Mouse (Mus musculus) liver, embryonic 15.5 days (tissue): ENCODE measurements around the gene Plpp1. TPM values are rescaled to one million over a fixed set of nuclear protein-coding genes. Genes with fewer than 3 reads are reported as not detected.

Experiments used
- ATAC-seq: fragments of 200-750 bp; cut with Nextera tagmentation; 2 replicates; pipeline ENCODE4 v1.8.0; 2017; ENCODE audit warnings: moderate number of reproducible peaks, mild to moderate bottlenecking, moderate library complexity; ENCODE audit not compliant: insufficient read depth
- H3K27ac ChIP-seq: fragments of 300-500 bp; sonication (generic); replicated peaks from 2 replicates; pipeline ENCODE4 v1.5.1; 2015; ENCODE audit warnings: mild to moderate bottlenecking, inconsistent platforms
- H3K27me3 ChIP-seq: fragments of 300-500 bp; sonication (generic); 2 replicates; pipeline ENCODE4 v1.6.1; 2015; ENCODE audit warnings: mild to moderate bottlenecking, inconsistent platforms
- H3K36me3 ChIP-seq: fragments of 300-500 bp; sonication (generic); replicated peaks from 2 replicates; pipeline ENCODE4 v1.6.1; 2015; ENCODE audit warnings: moderate library complexity, mild to moderate bottlenecking, inconsistent platforms
- H3K4me1 ChIP-seq: fragments of 300-500 bp; sonication (generic); replicated peaks from 2 replicates; pipeline ENCODE4 v1.6.1; 2015; ENCODE audit warnings: inconsistent platforms
- H3K4me2 ChIP-seq: fragments of 300-500 bp; sonication (generic); 2 replicates; pipeline ENCODE4 v1.6.1; 2015; ENCODE audit warnings: moderate library complexity, mild to moderate bottlenecking, inconsistent platforms
- H3K4me3 ChIP-seq: fragments of 300-500 bp; sonication (generic); replicated peaks from 2 replicates; pipeline ENCODE4 v1.5.1; 2015; ENCODE audit warnings: mild to moderate bottlenecking, inconsistent platforms
- H3K9ac ChIP-seq: fragments of 300-500 bp; sonication (generic); 2 replicates; pipeline ENCODE4 v1.6.1; 2015; ENCODE audit warnings: moderate library complexity, mild to moderate bottlenecking, inconsistent platforms
- H3K9me3 ChIP-seq: fragments of 300-500 bp; sonication (generic); replicated peaks from 2 replicates; pipeline ENCODE4 v1.6.1; 2016; ENCODE audit warnings: inconsistent platforms
- WGBS: fragments of 180-500 bp; shearing (Covaris S2); methylation state at CpG from one replicate; pipeline ENCODE4 v1.1.7; 2015; ENCODE audit warnings: mixed read lengths; ENCODE audit not compliant: insufficient replicate concordance; 5-methylcytosine and 5-hydroxymethylcytosine counted together
- polyA plus RNA-seq: library from polyadenylated mRNA; unstranded; fragments of >200 nt; fragmentation: Nextera tagmentation; extraction: Ambion mirVana; gene quantifications from 2 replicates; pipeline ENCODE4 v1.2.1, GENCODE M21; 2015

The Plpp1 gene
- polyA plus RNA-seq, 1 experiment from 2014 or later: 42.1 TPM

DNA sequence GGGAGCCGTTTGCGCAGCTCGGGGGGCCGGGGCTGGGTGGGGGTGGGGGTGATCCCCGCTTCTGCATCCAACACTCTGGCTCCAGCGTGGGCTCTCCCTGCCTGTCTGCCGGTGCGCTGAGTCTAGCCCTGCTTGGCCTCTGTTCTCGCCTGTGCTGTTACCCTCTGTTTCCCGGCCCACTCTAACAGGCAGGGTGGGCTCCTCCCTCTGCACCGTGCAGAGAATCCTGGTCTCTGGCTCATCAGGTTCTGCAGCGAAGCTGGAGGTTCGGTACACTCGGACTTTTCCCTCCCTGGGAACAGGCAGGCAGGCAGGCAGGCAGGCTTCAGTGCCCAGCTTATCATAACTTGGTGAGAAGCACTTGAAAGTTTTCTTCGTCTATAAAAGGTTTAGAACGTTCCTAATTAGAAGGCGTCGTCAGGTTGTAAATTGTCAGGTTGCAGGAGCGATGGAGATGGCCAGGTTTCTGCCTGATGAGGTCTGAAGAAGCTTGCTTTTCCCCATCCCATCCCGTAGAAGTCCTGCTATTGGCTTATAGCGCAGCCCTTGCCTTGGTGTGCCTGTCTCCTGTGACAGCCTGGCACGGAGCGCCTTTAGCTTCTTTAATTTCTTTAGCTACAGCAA, 901 bp downstream of the Plpp1 start:
- peak overlapping the region; percentile 90 for H3K4me2 ChIP-seq
- H3K4me1 ChIP-seq: peaks cover 42% of the 10 kb centered on the region
- 1% methylated on average over 23 of the region's 23 CpGs for WGBS
- H3K36me3 ChIP-seq: peaks cover 15% of the 10 kb centered on the region
- H3K9me3 ChIP-seq: no peaks in the 10 kb centered on the region
- peak overlapping the region; percentile 93 for H3K9ac ChIP-seq
- H3K27ac ChIP-seq: peak overlapping the region; percentile 96
- ATAC-seq: peak; percentile 21
- H3K4me3 ChIP-seq: peak overlapping the region; percentile 97
- H3K27me3 ChIP-seq: peaks cover 35% of the 10 kb centered on the region

GRCm38 (mm10) chr13:112803106-112803505, 2.5 kb downstream of the Plpp1 start:
- Histone ChIP-seq H3K4me1 (peaks cover 57% of the 10 kb centered on the region), H3K27ac (no peak overlapping the region), H3K9ac (no peak overlapping the region), H3K4me3 (peak overlapping the region; percentile 19), H3K36me3 (peaks cover 22% of the 10 kb centered on the region), H3K27me3 (peaks cover 20% of the 10 kb centered on the region), H3K4me2 (peak overlapping the region; percentile 90), H3K9me3 (no peaks in the 10 kb centered on the region)
- 89% methylated on average over 7 of the region's 7 CpGs for WGBS
- ATAC-seq: no peak

DNA sequence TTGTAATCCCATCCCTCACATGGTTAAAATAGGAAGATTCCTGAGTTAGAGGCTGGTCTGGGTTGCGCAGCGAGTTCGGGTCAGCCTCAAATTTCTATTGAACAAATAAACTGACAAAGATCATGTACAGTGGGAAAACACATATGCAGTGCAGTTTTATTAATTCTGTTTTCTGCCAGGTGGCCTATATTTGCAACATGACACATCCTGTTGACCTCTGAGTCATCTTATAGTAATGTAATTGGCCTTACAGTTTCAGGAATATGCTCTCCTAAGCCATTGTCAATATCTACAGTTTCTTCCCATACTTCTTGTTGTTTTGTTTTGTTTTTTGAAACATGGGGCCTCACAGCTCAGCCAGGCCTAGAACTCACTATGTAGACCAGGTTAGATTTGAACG, 3.1 kb downstream of the Plpp1 start:
- Histone ChIP-seq H3K9me3 (no peaks in the 10 kb centered on the region), H3K4me1 (peaks cover 63% of the 10 kb centered on the region), H3K4me2 (peak overlapping the region; percentile 90; the same call in 1 of the 2 replicates), H3K9ac (no peak overlapping the region), H3K27me3 (peaks cover 14% of the 10 kb centered on the region), H3K36me3 (peaks cover 22% of the 10 kb centered on the region), H3K4me3 (peak overlapping the region; percentile 14; the same call in 1 of the 2 replicates), H3K27ac (no peak overlapping the region)
- WGBS: 78% methylated on average over 4 of the region's 4 CpGs
- ATAC-seq: no peak

- H3K4me2 ChIP-seq: no peak overlapping the region
- ATAC-seq: no peak
- no peaks in the 10 kb centered on the region for H3K9me3 ChIP-seq
- 84% methylated on average over 3 of the region's 3 CpGs for WGBS
- no peak overlapping the region for H3K4me3 ChIP-seq
- no peaks in the 10 kb centered on the region for H3K27me3 ChIP-seq
- peaks cover 74% of the 10 kb centered on the region for H3K4me1 ChIP-seq
- H3K9ac ChIP-seq: no peak overlapping the region
- H3K36me3 ChIP-seq: peaks cover 22% of the 10 kb centered on the region
- H3K27ac ChIP-seq: peak overlapping the region; percentile 74
These were observed 4.9 kb downstream of the Plpp1 start for GRCm38 (mm10) chr13:112805529-112805928.

- H3K27ac ChIP-seq: peak overlapping the region; percentile 77
- H3K27me3 ChIP-seq: no peaks in the 10 kb centered on the region
- H3K4me3 ChIP-seq: no peak overlapping the region
- 29% methylated on average over 10 of the region's 10 CpGs for WGBS
- peaks cover 81% of the 10 kb centered on the region for H3K4me1 ChIP-seq
- H3K36me3 ChIP-seq: peaks cover 30% of the 10 kb centered on the region
- peak; percentile 92 for ATAC-seq
- H3K9ac ChIP-seq: no peak overlapping the region
- peak overlapping the region; percentile 37 for H3K4me2 ChIP-seq
- no peaks in the 10 kb centered on the region for H3K9me3 ChIP-seq
These were observed 7.5 kb downstream of the Plpp1 start for GRCm38 (mm10) chr13:112807936-112808667.

GRCm38 (mm10) chr13:112809504-112810247, 9.1 kb downstream of the Plpp1 start:
- peaks cover 75% of the 10 kb centered on the region for H3K4me1 ChIP-seq
- peak overlapping the region; percentile 37 for H3K4me2 ChIP-seq
- no peaks in the 10 kb centered on the region for H3K27me3 ChIP-seq
- H3K36me3 ChIP-seq: peaks cover 31% of the 10 kb centered on the region
- no peaks in the 10 kb centered on the region for H3K9me3 ChIP-seq
- H3K9ac ChIP-seq: peak overlapping the region; percentile 46; the same call in 1 of the 2 replicates
- peak overlapping the region; percentile 77 for H3K27ac ChIP-seq
- ATAC-seq: peak; percentile 30; the same call in 1 of the 2 replicates
- no peak overlapping the region for H3K4me3 ChIP-seq
- 42% methylated on average over 7 of the region's 7 CpGs for WGBS

DNA sequence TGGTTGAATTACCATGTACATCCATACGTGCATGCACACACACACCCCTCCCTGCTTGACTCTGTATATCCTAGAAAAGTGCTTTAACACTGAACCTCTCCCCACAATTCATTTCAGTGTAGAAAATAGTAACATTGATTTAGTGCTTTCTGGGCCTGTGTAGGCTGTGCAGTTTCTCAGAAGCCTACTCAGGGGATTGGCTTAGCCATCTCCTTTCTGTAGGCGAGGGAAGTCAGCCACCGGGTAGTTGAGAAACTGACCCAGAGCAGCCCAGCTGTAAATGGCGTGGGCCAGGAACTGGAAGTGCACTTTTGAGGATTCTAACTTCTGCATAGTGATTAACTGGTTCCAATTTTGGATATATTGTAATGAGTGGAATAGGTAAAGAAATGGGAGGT, 9.7 kb downstream of the Plpp1 start:
- Histone ChIP-seq H3K4me2 (peak overlapping the region; percentile 37; the same call in 1 of the 2 replicates), H3K9me3 (no peaks in the 10 kb centered on the region), H3K36me3 (peaks cover 31% of the 10 kb centered on the region), H3K9ac (no peak overlapping the region), H3K4me3 (no peak overlapping the region), H3K27me3 (no peaks in the 10 kb centered on the region), H3K27ac (peak overlapping the region; percentile 77), H3K4me1 (peaks cover 76% of the 10 kb centered on the region)
- 49% methylated on average over 4 of the region's 4 CpGs for WGBS
- ATAC-seq: no peak

- no peaks in the 10 kb centered on the region for H3K9me3 ChIP-seq
- WGBS: 46% methylated on average over 9 of the region's 9 CpGs
- H3K9ac ChIP-seq: 0 out of 2 replicates have a peak overlapping the region, but pooled peaks have one; percentile 12
- H3K4me3 ChIP-seq: no peak overlapping the region
- no peaks in the 10 kb centered on the region for H3K27me3 ChIP-seq
- H3K4me1 ChIP-seq: peaks cover 76% of the 10 kb centered on the region
- no peak for ATAC-seq
- peak overlapping the region; percentile 37; the same call in 1 of the 2 replicates for H3K4me2 ChIP-seq
- peaks cover 26% of the 10 kb centered on the region for H3K36me3 ChIP-seq
- peak overlapping the region; percentile 77 for H3K27ac ChIP-seq
These were observed 10.2 kb downstream of the Plpp1 start for GRCm38 (mm10) chr13:112810751-112811150.

DNA sequence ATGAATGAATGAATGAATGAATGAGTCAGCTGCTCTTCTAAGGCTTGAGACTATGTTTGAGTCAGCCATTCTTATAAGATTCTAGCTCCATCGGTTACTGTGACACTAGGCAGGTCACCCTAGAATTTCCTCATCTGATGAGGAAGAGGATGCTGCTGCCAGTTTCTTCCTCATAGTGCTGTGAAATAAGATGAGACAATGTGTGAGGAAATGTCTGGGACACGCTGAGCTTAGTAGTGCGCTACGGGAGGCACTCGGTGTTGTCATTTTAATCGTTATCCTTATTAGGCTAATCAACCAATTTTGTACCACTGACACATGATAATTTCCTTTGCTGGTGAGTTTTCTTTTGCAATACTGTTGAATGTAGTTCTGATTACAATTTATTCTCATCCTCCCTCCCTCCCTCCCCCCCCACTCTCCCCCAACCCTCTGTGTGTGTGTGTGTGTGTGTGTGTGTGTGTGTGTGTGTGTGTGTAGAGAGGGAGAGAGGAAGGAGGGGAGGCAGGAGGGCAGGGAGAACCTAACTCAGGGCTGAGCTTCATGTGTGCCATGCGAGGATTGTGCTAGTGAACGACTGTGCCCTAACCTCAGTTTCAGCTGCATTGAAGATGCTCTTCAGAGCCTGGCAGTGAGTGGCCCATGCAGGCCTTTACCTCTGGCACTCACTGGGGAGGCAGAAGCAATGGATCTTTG, 11.3 kb downstream of the Plpp1 start:
- Histone ChIP-seq H3K27ac (no peak overlapping the region), H3K9me3 (no peaks in the 10 kb centered on the region), H3K4me3 (no peak overlapping the region), H3K4me2 (no peak overlapping the region), H3K36me3 (peaks cover 15% of the 10 kb centered on the region), H3K9ac (no peak overlapping the region), H3K27me3 (no peaks in the 10 kb centered on the region), H3K4me1 (peaks cover 77% of the 10 kb centered on the region)
- ATAC-seq: no peak
- WGBS: 72% methylated on average over 8 of the region's 8 CpGs

DNA sequence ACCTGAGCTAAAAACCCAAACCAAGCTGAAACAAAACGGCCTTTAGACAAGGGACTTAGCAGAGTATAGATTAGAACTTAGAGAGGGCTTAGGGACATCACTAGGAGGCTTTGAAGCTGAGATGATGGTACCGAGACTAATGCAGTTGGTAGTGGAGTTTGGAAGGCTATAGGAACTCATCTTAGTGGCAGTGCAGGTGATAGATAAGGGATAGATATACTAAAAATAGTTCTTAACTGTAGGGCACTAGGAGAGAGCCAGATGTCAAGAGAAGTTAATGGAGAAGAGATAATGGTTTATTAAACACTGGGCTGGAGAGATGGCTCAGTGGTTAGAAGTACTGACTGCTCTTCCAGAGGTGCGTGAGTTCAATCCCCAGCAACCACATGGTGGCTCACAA, 15.4 kb downstream of the Plpp1 start:
- ATAC-seq: peak; percentile 87
- Histone ChIP-seq H3K9me3 (no peaks in the 10 kb centered on the region), H3K4me3 (no peak overlapping the region), H3K27ac (peak overlapping the region; percentile 80), H3K9ac (no peak overlapping the region; the same call in 1 of the 2 replicates), H3K4me1 (peaks cover 49% of the 10 kb centered on the region), H3K36me3 (peaks cover 7% of the 10 kb centered on the region; the same call in 1 of the 2 replicates), H3K27me3 (no peaks in the 10 kb centered on the region), H3K4me2 (peak overlapping the region; percentile 34)
- WGBS: 24% methylated on average over 3 of the region's 3 CpGs
